Mouse (Mus musculus) MEL (cell line): ENCODE measurements at regions not wholly inside any gene's neighbourhood (a gene's known extent, or its start where the extent isn't known, plus 50 kb on each side); places are given as distances from the start of the nearest gene placed in this dataset.

Source experiments
- DNase-seq: peaks from one replicate; pipeline ENCODE4 v3.0.0; 2011; ENCODE audit warnings: low read depth, low spot score
- H3K27ac ChIP-seq: 2 replicates; pipeline ENCODE4 v1.5.1; 2012; ENCODE audit warnings: low read depth, mild to moderate bottlenecking, control low read depth, low read length, moderate library complexity; ENCODE audit not compliant: control insufficient read depth
- H3K27me3 ChIP-seq, 2 experiments: fragments of 150-350 bp in 1 of 2; sonication (generic) in 1 of 2; 2 replicates each; pipeline ENCODE4 v1.6.1; 2012; ENCODE audit warnings: low read length in 2 of 2, mild to moderate bottlenecking in 2 of 2, improper control_type of control experiment in 1 of 2, moderate library complexity in 1 of 2; ENCODE audit not compliant: insufficient read depth in 2 of 2, control insufficient read depth in 1 of 2
- H3K36me3 ChIP-seq, 2 experiments: 2 replicates each; pipeline ENCODE4 v1.6.1; 2012 to 2014; ENCODE audit warnings: low read length in 2 of 2, improper control_type of control experiment in 1 of 2, inconsistent platforms in 1 of 2, mild to moderate bottlenecking in 1 of 2; ENCODE audit not compliant: insufficient read depth in 2 of 2, control insufficient read depth in 1 of 2
- H3K4me1 ChIP-seq, 2 experiments: fragments of 150-350 bp in 1 of 2; sonication (generic) in 1 of 2; 2 replicates each; pipeline ENCODE4 v1.6.1; 2012; ENCODE audit warnings: low read length in 2 of 2, improper control_type of control experiment in 1 of 2, mild to moderate bottlenecking in 1 of 2; ENCODE audit not compliant: insufficient read depth in 2 of 2, control insufficient read depth in 1 of 2
- H3K4me3 ChIP-seq, 2 experiments: fragments of 150-350 bp in 1 of 2; sonication (generic) in 1 of 2; 2 replicates each; pipeline ENCODE4 v1.5.1; 2012; ENCODE audit warnings: low read depth in 2 of 2, low read length in 2 of 2, mild to moderate bottlenecking in 2 of 2, moderate library complexity in 2 of 2, control low read depth in 1 of 2, improper control_type of control experiment in 1 of 2; ENCODE audit not compliant: control insufficient read depth in 1 of 2, insufficient read depth in 1 of 2
- H3K79me2 ChIP-seq: 2 replicates; pipeline ENCODE4 v1.6.1; 2012; ENCODE audit warnings: mild to moderate bottlenecking, low read length, moderate library complexity; ENCODE audit not compliant: control insufficient read depth, poor library complexity, insufficient read depth
- H3K9ac ChIP-seq: 2 replicates; pipeline ENCODE4 v1.6.1; 2012; ENCODE audit warnings: low read depth, mild to moderate bottlenecking, control low read depth, low read length, moderate library complexity; ENCODE audit not compliant: control insufficient read depth, poor library complexity, severe bottlenecking
- H3K9me3 ChIP-seq: fragments of 150-350 bp; sonication (generic); replicated peaks from 2 replicates; pipeline ENCODE4 v1.6.1; 2012; ENCODE audit warnings: mild to moderate bottlenecking, low read length, improper control_type of control experiment, moderate library complexity; ENCODE audit not compliant: insufficient read depth
- BHLHE40 ChIP-seq: IDR thresholded peaks from 2 replicates; pipeline ENCODE4 v1.6.1; 2012; ENCODE audit warnings: low read depth, mild to moderate bottlenecking, inconsistent platforms, low read length, improper control_type of control experiment, borderline replicate concordance
- CTCF ChIP-seq, 3 experiments: IDR thresholded peaks in 2 of 3; conservative IDR thresholded peaks in 1 of 3; 2 replicates each; pipeline ENCODE4 v1.5.1; 2011 to 2012; ENCODE audit warnings: low read length in 3 of 3, low read depth in 2 of 3, mild to moderate bottlenecking in 2 of 3, improper control_type of control experiment in 1 of 3, inconsistent platforms in 1 of 3, mixed read lengths in 1 of 3, moderate library complexity in 1 of 3; ENCODE audit not compliant: control insufficient read depth in 1 of 3, insufficient read depth in 1 of 3, poor library complexity in 1 of 3, severe bottlenecking in 1 of 3
- GABPA ChIP-seq: IDR thresholded peaks from 2 replicates; pipeline ENCODE4 v1.6.1; 2012; ENCODE audit warnings: low read depth, mild to moderate bottlenecking, inconsistent platforms, low read length, improper control_type of control experiment, moderate library complexity
- JUND ChIP-seq: IDR thresholded peaks from 2 replicates; pipeline ENCODE4 v1.6.1; 2011; ENCODE audit warnings: low read depth, mild to moderate bottlenecking, improper control_type of control experiment, low read length
- KAT2A ChIP-seq: conservative IDR thresholded peaks from 2 replicates; pipeline ENCODE4 v1.6.1; 2012; ENCODE audit warnings: low read depth, low read length, improper control_type of control experiment, inconsistent platforms
- MAX ChIP-seq: IDR thresholded peaks from 2 replicates; pipeline ENCODE4 v1.6.1; 2011; ENCODE audit warnings: low read length, improper control_type of control experiment
- MAZ ChIP-seq: IDR thresholded peaks from 2 replicates; pipeline ENCODE4 v1.6.1; 2012; ENCODE audit warnings: low read depth, mild to moderate bottlenecking, inconsistent platforms, low read length, improper control_type of control experiment
- MXI1 ChIP-seq: IDR thresholded peaks from 2 replicates; pipeline ENCODE4 v1.6.1; 2011; ENCODE audit warnings: mild to moderate bottlenecking, low read depth, low read length, improper control_type of control experiment
- MYC ChIP-seq: IDR thresholded peaks from 2 replicates; pipeline ENCODE4 v1.6.1; 2011; ENCODE audit warnings: low read depth, mild to moderate bottlenecking, low read length, improper control_type of control experiment, moderate library complexity
- RAD21 ChIP-seq: IDR thresholded peaks from 2 replicates; pipeline ENCODE4 v1.6.1; 2011; ENCODE audit warnings: mild to moderate bottlenecking, low read depth, low read length, improper control_type of control experiment
- SMC3 ChIP-seq: IDR thresholded peaks from 2 replicates; pipeline ENCODE4 v1.6.1; 2011; ENCODE audit warnings: low read depth, low read length, improper control_type of control experiment
- TCF12 ChIP-seq: IDR thresholded peaks from 2 replicates; pipeline ENCODE4 v1.6.1; 2014; ENCODE audit warnings: low read depth, mild to moderate bottlenecking, inconsistent platforms, low read length, improper control_type of control experiment, moderate library complexity
- ZC3H11A ChIP-seq: IDR thresholded peaks from 2 replicates; pipeline ENCODE4 v1.6.1; 2012; ENCODE audit warnings: low read depth, mild to moderate bottlenecking, inconsistent platforms, low read length, improper control_type of control experiment
- ZMIZ1 ChIP-seq: IDR thresholded peaks from 2 replicates; pipeline ENCODE4 v1.6.1; 2012; ENCODE audit warnings: low read depth, mild to moderate bottlenecking, inconsistent platforms, low read length, improper control_type of control experiment, moderate library complexity

DNA sequence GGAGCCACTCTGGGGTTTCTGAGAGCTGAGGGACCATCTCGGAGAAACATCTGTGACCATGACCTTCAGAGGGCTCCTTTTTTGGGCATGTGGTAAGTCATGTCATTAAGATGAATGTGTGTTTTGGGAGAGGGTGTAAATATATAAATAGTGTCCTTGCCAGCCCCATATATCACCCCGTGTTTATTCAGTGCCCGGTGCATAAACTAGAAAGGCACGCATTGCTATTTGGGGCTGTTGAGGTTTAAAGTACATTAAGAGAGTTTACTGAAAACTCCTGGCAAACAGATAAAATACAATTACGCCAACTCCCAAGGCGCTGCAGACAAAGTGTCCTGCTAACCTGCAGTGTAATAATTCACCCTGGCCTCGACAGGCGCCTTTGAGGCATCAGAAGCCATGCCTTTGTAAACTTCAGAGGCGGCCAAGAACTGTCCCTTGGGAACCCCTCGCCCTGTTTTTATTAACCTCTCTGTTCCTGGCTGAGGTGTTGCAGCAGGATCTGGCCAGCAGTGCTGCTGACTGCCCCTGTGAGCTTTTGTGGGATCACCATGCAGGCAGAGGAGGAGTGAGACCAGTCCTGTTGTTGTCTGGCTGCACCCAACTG lies 106.6 kb downstream of the 9530068E07Rik start:
- H3K79me2 ChIP-seq = no peaks in the 10 kb centered on the region
- H3K4me1 ChIP-seq = no peaks in the 10 kb centered on the region
- no peaks in the 10 kb centered on the region for H3K27me3 ChIP-seq
- H3K36me3 ChIP-seq = no peaks in the 10 kb centered on the region
- no peaks in the 10 kb centered on the region for H3K9me3 ChIP-seq
- DNase-seq = no peak
- no peak overlapping the region for H3K4me3 ChIP-seq
- TF ChIP-seq BHLHE40 = no peak
- TF ChIP-seq CTCF (IDR thresholded peaks at IDR 0.05 in 2 of 3, conservative IDR thresholded peaks at IDR 0.05 in 1 of 3; ENCODE audit: control insufficient read depth in 1 of 3, insufficient read depth in 1 of 3, low read depth in 2 of 3, low read length in 3 of 3, poor library complexity in 1 of 3, severe bottlenecking in 1 of 3) = no peak
- no peak for TF ChIP-seq MAX
- TF ChIP-seq KAT2A = no peak
- no peak for TF ChIP-seq JUND
- H3K9ac ChIP-seq = no peak overlapping the region
- H3K27ac ChIP-seq = no peak overlapping the region

DNA sequence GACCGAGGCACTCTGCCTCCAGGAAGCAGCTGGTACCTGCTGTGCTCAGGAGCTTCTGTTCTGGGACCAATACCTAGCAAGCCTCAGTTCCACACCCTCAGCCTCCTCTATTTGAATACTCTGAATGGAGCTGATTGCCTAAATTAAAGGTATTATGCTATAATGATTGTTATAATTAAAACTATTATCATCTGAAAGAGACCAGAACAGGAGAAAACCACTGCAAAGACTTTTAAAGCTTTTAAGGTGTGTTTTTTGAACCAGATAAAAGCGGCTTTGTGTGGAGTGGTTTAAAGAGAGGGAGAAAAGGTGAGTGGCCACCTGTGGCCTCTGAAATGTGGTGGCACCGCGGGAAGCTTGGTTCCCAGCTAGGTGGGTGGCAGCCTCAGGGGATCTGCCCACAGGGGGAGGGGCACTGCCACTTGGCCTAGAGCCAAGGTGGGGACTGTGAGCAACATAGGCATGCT lies 115.6 kb downstream of the 9530068E07Rik start:
- Histone ChIP-seq H3K4me3 (no peak overlapping the region), H3K36me3 (no peaks in the 10 kb centered on the region), H3K27ac (no peak overlapping the region), H3K9ac (no peak overlapping the region), H3K4me1 (no peaks in the 10 kb centered on the region), H3K9me3 (no peaks in the 10 kb centered on the region), H3K79me2 (no peaks in the 10 kb centered on the region), H3K27me3 (no peaks in the 10 kb centered on the region)
- DNase-seq = no peak
- TF ChIP-seq TCF12 = no peak
- TF ChIP-seq GABPA = no peak
- no peak for TF ChIP-seq BHLHE40
- TF ChIP-seq MXI1 = no peak
- TF ChIP-seq MYC = no peak
- TF ChIP-seq RAD21 = no peak
- no peak for TF ChIP-seq ZMIZ1

DNA sequence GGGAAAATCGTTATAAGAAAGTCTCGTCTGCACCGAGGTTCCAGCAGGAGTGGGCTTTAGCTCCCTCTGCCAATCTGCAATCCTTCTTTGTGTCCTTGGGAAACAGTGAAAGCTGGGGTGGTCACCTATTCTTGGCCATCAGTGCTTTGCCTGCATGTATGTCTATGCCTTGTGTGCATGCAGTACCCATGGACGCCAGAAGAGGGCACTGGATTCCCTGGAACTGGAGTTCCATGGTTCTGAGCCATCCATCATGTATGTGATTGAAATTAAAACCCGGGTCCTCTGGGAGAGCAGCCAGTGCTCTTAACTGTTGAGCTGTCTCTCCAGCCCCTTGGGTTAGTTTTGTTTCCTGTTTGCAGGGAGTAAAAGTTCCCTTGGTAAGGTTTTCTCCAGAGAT lies 121.1 kb downstream of the 9530068E07Rik start:
- Histone ChIP-seq H3K4me1 (no peaks in the 10 kb centered on the region), H3K4me3 (no peak overlapping the region), H3K36me3 (no peaks in the 10 kb centered on the region), H3K27me3 (no peaks in the 10 kb centered on the region), H3K9me3 (no peaks in the 10 kb centered on the region), H3K9ac (no peak overlapping the region), H3K27ac (no peak overlapping the region), H3K79me2 (no peaks in the 10 kb centered on the region)
- peak; percentile 35 for DNase-seq
- TF ChIP-seq CTCF (IDR thresholded peaks at IDR 0.05 in 2 of 3, conservative IDR thresholded peaks at IDR 0.05 in 1 of 3; ENCODE audit: control insufficient read depth in 1 of 3, insufficient read depth in 1 of 3, low read depth in 2 of 3, low read length in 3 of 3, poor library complexity in 1 of 3, severe bottlenecking in 1 of 3) (peak; percentile 48 to 64 (median 64)), MAZ (no peak), BHLHE40 (no peak), RAD21 (peak; percentile 47), ZC3H11A (0 out of 2 replicates have a peak, but pooled peaks have one; percentile 3), SMC3 (peak; percentile 34)
